Mouse (Mus musculus): ENCODE measurements around the gene Shroom3.

Shroom3 gene

DNA sequence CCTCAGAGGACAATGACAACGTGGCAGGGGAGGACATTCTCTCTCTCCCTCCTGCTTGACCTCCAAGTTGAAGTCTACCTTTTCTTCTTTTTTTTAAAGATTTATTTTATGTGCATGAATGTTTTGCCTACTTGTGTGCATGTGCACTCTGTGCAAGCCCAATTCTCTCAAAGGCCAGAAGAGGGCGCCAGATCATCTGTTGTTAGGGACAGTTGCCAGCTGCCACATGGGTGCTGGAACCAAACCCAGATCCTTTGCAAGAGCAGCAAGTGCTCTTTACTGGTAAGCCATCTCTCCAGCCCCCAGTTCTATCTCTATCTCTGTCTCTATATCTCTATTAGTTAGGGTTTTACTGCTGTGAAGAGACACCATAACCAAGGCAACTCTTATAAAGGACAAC, 300.7 kb downstream of the Shroom3 start:
- no peak for DNase-seq

DNA sequence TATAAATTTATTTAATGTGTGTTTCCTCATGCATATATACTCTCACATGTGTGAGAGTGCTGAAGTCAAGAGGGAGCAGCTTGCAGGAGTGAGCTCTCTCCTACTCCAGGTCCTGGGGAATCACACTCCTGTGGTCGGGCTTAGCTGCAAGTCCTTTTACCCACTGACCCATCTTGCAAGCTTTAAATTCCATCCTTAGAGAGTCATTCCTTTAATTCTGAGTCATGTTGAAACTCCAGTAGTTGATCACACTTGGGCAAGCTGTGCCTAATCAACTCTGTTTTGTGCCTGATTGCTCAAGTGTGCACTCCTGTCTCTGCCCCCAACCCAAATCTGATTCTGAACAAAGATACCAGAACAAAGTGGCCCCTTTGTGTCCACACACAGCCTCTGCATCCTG, 301.5 kb downstream of the Shroom3 start:
- no peak for DNase-seq

DNA sequence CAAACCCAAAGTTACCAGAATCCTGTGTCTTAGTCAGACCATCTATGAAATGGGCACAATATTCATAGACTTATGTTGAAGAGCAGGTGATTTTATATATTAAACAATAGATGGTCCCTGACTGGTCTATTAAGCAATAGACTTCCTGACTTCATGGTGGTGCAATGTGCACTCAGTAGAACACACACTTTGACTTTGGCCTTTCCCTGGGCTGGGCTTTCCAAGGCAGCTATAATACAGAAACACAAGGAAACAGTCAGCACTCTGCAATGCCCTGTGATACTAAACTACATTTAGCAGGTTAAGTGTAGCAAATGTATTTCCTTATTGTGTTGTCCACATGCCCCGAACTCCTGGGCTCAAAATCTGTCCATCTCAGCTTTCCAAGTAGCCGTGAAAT, 302.2 kb downstream of the Shroom3 start:
- DNase-seq: no peak

DNA sequence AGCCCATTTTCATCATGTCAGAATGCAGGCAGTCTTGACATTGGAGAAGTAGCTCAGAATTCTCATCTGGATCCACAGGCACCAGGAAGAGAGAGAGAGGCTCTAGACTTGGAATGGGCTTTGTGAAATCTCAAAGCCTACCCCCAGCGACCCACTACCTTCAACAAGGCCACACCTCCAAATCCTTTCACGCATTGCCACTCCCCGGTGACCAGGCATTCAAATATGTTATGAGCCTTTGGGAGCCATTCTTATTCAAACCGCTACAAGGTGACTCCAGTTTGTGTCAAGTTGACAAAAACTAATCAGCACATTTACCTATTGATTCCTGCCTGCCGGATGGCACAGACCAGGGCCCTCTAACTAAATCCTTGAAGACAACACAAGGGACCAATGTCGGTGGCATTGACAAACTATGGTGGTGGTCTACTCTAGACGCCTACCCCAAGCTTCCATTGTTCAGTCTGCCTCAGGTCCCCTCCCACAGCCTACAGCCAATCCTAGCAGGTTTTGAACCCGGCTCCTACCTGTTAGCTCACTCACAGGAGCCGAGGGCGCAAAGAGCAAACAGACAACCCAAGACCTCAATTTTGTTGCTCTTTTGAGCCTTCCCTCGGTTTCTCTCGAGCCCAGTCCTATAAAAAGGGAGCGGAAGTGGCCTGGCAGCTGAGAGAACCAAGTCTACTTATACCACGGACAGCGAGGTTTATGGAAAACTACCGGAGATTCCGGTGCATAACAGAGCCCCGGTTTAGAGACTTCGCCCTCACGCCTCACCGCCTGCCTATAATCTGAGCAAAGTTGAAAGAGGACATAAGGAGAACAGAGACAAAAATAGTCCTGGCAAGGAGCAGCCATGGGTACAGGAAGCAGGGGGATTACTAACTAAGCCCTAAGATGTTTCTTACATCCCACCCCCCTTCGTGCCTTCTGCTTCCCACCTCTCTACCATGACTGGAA, 303.7 kb downstream of the Shroom3 start:
- DNase-seq: peak; percentile 31

DNA sequence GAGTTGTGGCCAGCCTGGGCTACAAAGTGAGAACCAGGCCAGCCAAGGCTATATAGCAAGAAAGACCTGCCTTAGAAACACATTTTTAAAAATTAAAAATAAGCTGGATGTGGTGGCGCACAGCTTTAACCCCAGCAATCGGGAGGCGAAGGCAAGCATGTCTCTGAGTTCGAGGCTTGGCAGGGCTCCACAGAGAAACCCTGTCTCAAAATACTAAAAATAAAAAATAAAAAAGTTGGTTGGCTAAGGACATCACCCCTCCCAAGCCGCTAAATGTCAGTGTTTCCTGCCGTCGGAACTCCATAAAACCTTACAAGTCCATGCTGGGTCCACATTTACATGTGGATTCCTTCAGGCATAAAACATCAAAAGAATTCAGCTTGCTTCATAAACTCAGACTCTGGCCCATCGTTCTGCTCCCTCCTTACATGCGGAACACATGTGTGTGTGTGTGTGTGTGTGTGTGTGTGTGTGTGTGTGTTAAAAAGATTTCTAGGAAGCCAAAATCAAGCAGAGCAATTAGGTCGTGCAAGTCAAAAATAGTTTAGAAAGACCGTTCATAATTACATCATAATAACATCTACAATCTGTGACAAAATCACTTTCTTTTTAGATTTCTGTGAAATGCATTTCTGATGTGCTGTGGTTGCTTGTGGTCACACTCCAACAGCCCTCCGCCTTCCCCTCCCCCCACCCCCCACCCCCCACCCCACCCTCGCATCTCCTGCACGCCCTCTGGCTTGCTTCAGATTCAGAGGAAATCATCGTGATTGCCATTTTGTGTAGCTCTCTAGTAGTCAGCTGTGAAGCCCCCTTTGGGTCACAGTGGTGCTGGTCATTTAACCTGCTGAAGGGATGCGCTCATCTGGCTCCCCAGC, 304.9 kb downstream of the Shroom3 start:
- no peak for DNase-seq

DNA sequence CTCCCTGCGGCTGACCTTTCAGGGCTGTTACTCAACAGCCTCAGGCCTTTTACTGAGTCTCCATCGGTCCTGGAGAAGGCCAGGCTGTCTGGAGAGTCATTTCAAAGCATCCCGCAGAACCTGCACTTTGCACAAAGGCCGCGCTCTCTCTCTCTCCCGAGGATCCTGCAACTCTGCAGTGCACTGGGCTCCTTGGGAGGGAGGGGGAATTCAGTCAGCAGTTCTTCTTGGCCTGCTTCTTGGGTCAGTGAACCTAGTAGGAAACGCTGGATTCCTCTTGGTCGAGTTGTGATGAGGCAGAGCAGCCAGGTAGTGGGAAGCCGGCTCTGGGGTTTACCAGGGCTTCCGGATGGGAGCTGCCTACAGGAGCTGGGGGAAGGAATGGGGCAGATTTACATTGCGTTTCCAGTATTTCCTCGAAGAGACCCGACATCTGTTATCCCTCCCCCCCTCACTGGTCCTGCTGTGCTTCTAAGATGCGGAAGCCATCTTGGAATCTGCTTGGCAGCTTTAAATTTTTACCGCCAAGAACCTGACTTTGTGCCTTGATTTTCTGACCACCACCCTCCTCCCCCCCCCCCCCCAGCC, 305.6 kb downstream of the Shroom3 start:
- DNase-seq: no peak

DNA sequence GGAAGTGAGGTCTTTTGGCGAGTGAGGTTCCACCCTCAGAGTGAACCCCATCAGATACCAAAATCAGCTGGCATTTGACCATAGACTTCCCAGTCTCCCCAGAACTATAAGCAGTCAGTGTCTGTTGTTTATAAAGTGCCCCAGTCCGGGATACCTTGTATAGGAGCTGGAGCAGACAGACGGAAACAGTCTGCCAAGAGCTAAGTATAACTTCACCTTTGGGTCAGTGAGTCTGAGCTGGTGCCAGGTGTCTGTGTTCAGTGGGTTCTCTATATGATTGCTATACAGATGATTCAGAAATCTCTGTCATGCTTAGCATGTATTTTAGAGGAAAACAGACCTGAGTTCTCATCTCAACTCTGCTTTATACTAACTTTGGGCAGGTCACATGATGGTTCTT, 308.9 kb downstream of the Shroom3 start:
- DNase-seq: no peak

DNA sequence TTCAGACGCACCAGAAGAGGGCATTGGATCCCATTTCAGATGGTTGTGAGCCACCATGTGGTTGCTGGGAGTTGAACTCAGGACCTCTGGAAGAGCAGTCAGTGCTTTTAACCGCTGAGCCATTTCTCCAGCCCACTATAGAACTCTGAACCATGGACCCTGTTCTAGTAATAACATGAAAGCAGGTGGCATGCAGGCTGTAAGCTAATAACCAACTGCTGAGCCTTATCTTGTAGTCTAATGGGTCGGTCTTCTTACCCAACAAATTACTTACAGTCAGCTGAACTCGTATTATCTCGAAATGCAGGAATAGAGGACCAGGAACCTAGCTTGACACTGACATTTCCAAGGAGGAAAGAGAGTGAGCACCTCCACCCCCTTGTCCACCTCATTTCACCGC, 311.1 kb downstream of the Shroom3 start:
- no peak for DNase-seq

DNA sequence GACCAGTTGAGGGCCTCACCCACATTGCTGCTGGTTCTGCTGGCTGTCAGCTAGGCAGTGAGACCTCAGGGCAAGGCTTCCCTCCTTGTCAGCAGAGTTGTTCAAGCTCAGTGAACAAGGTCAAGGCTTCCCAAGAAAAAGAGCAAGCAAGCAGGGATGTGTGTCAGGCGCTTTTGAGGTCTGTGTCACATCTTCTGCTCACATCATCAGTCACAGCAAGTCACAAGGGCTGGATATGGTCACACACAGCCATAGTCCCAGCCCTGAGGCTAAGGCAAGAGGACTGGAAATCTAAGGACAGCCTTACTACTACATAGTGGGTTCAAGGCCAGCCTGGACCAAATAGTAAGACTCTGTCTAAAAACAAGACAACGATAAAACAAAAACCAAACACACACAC, 311.6 kb downstream of the Shroom3 start:
- no peak for DNase-seq

DNA sequence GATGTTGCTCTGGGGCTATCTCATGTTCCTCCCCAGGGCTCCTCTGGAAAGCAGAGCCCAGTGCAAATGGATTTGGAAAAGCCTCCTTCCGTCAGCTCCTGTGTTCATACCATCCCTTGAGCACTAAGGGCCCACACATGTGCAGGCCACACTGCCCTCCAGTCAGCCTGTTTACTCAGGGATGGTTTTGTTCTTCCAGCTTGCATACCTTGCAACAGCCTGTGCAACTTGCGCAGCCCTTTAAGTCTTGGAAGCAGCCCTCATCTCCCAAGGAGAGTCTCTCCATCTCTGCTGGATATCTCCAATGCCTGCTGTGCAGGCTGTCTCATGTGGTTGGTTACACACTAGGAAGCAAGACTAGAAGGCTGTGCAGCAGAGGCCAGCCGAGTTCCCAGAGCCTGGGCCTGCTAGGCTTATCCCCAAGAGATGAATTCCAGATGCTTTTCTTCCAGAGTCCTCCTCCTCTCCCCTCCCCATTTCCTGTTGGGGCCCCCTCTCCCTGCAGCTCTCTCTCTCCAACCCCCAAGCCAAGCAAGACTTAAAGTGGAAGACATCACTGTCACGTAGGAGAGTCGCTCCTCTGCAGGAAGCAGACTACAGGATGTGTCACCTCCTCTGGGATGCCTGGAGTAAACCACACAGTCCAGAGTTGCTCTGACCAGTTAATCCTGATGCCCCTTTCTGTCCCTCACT, 314.3 kb downstream of the Shroom3 start:
- DNase-seq: no peak

DNA sequence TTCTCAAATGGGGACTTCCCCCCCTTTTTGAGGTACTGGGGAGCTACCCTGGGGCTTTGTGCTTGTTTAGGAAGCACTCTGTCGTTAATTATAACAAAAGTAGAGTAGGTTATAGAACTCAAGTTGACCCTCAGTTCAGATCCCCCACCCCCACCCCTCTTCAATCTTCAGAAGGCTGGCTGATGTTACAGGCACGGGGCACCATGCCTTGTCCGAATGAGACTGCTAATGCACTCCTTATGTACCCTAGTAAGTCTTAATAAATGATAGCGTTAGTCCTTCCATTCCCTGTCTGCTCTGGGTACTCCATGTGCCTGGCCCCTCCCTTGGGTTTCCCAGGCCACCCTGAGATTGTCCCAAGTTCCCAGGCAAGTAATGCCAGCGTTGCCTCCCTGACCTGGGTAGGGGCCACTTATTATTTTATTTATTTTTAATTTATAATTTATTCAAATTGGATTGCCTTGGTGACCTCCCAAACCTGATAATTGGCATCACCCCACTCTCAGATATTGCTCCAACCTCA, 315.3 kb downstream of the Shroom3 start:
- no peak for DNase-seq

DNA sequence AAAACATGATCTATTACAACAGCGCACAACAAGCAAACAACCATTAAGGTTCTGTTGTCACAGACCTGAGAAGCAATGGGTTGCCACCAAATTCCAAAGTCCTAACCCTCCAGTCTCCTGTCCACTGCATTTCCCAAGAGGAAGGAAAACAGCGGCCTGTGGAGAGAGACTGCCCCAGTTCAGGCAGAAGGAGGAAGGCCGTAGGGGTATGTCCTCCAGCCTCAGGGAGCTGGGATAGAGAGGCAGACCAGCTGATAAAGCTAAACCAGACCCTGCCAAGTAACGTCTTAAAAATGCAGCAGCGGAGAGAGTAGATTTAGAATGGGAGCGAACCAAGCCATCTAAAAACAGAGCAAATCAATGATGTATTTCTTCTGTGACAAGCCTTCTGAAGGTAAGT, 316.8 kb downstream of the Shroom3 start:
- DNase-seq: no peak

DNA sequence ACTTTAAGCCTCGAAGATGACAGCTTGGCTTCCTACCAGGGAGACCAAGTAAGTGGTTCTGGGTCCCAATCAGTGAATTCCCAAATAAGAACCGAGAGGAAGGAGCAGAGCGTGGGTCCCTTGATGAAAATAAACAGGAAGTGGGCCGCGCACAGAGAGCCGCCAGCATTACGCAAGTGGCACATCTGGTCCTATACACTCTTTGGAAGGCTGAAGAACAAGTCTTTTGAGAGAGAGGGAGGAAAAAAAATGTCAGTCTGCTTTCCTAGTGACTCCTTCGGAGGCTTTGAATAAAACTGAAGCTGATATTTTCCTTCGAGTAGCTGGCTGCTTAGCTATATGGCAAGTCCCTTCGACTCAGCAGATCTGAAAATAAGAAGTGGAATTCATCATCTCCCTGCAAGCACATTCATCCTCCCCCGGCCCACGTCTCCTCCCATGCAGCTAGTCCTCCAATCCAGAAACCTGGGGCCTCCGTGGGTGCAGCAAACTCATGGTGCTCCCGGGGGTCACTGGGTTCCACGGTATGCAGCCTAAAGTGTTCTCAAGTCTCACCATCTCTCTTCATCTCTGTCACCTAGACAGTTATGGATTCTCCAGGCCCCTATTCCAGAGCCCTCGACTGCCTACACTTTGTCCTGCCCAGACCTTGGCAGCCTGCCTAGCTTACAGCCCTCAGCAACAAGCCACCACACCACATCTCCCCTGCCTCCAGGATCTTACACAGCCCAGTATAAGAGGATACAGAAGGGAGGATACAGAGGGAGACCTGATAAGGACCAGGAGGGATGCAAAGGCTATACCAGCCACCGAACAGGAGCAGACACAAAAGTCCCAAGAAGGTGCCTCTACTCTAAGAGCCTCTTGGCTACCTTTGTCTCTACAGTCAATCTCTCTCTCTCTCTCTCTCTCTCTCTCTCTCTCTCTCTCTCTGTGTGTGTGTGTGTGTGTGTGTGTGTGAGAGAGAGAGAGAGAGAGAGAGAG, 317.8 kb downstream of the Shroom3 start:
- no peak for DNase-seq

DNA sequence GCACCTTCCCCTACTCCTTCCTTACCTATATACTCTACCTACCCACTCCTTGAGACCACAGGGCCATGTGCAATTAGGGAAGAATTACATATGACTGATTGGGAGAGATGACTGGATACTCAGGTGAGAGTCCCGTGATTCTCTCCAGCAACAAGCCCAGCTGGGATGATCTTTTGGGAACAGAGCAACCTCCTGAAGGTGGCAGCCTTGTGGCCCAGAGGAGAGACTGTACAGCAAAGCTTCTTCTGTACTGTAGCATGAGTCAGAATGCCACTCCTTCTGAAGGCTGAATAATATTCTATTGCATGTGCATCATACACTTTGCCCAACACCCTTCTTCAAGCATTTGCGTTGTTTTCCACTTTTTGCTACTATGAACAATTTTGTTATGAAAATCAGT, 319.4 kb downstream of the Shroom3 start:
- DNase-seq: no peak

DNA sequence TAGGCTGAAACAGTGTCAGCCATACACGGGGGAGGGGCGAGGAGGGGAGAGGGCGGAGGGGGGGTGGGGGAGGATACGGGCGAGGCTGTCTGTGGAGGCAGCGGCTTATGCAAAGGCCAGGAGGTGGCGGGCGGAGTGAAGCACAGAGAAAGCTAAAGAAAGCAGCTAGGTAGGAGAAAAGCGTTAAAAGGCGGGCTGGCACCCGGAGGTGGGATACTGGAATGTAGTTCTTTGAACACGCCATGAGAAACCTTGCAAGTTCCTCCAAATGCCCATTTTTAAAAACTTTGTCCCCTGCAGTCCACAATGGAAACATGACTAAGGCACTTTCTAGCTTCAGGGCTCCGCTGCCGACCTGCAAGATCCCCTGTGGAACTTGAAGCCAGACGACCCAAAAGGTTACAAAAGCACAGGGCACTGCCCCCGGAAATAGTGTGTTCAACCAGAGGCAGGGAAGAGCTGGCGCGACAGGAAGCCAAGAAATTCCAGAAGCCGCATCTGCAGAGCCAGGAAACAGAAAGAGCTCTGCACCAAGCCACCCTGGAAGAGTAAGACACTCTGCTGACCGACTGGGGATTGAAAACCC, 322.1 kb downstream of the Shroom3 start:
- no peak for DNase-seq

DNA sequence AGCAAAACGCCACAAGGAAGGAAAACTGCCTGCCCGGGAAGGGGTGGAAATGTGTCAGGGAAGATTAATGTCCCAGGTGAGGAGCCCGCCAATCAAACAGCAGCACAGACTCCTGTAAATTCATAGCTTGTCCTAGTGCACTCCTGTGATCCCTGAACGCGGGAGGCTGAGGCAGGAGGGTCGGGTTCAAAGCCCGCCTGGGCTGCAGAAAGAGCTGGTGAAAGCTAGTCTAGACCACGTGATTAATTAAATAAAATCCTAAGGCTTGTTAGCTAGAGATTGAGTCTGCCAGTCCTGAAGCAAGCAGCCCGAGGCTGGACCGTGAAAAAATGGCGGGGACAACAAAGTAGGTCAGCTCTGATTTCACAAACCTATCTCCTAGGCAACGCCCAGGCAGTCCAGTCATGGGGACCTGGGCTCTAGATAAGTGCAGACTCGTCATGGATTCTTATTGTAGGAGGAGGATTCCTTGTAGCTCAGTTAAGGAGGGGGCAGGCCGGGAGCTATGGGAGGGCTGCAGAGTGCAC, 322.6 kb downstream of the Shroom3 start:
- DNase-seq: no peak

DNA sequence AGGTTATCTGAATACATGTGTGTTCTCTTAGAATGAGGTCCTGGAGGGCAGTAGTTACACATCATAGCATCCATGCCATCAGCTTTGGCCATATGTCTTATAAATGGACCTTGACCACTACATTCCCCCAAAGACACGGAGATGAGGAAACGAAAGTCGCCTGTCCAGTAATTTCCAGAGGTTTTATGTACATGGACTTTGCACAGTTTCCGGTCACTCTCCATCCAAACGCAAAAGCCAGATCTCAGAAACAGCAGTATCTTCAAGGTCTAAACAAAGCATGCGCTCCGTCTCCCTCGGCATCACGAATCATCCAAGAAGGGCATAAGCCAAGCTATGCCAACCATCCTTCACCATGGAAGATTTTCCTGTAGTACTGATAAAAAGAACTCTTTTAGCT, 325.0 kb downstream of the Shroom3 start:
- DNase-seq: no peak
